Mouse (Mus musculus) kidney, adult 10 weeks (tissue): ENCODE results near the gene Nox1. TPM values are rescaled to one million over a fixed set of nuclear protein-coding genes. Genes with fewer than 3 reads are reported as not detected.

Experiments
- polyA plus RNA-seq: library from polyadenylated mRNA; stranded (reverse); fragments of 350-450 nt; fragmentation: Illumina TruSeq; extraction: RNeasy Lipid Tissue Mini Kit (QIAGEN cat#74804); gene quantifications from one replicate; pipeline ENCODE4 v1.2.3, GENCODE M21; 2014; ENCODE audit warnings: low read depth, low replicate concordance

Gene Nox1
- polyA plus RNA-seq = not detected

GRCm38 (mm10) chrX:134221856-134222255 lies at the start of gene Nox1:
TSS of gene Nox1 (minus strand) at chrX:134221956.

GRCm38 (mm10) chrX:134187201-134187600 lies 34.6 kb downstream of the Nox1 start, which contains the start of gene Arl13a:
TSS of gene Arl13a (plus strand) at chrX:134187501.

GRCm38 (mm10) chrX:134162043-134162720 lies 59.6 kb downstream of the Nox1 start, which contains the start of gene Xkrx:
TSS of gene Xkrx (minus strand) at chrX:134162076.

GRCm38 (mm10) chrX:134058987-134059712 lies 162.6 kb downstream of the Nox1 start, which contains the start of gene Cstf2:
TSS of gene Cstf2 (plus strand) at chrX:134059187.

Other genes starting within 250 kb of the Nox1 start
- 10.2 TPM for gene Sytl4, start 240.1 kb downstream of the Nox1 start, polyA plus RNA-seq
- gene Cstf2, start 162.8 kb downstream of the Nox1 start, polyA plus RNA-seq = 43.6 TPM
- gene Xkrx, start 59.9 kb downstream of the Nox1 start, polyA plus RNA-seq = 0.57 TPM
- not detected for gene Arl13a, start 34.5 kb downstream of the Nox1 start, polyA plus RNA-seq
- gene Trmt2b, start 55.0 kb upstream of the Nox1 start, polyA plus RNA-seq = 58.5 TPM
- 29.2 TPM for gene Tmem35a, start 73.3 kb upstream of the Nox1 start, polyA plus RNA-seq
- gene Cenpi, start 86.1 kb upstream of the Nox1 start, polyA plus RNA-seq = 0.69 TPM
- gene Drp2, start 182.6 kb upstream of the Nox1 start, polyA plus RNA-seq = not detected